Mouse (Mus musculus) neural tube, embryonic 13.5 days (tissue): ENCODE results near the gene Apopt1. TPM values are rescaled to one million over a fixed set of nuclear protein-coding genes. Genes with fewer than 3 reads are reported as not detected.

Experiments
- ATAC-seq: fragments of 200-750 bp; cut with Nextera tagmentation; 2 replicates; pipeline ENCODE4 v1.8.0; 2017; ENCODE audit warnings: low read depth, mild to moderate bottlenecking, moderate TSS enrichment, moderate library complexity
- H3K27ac ChIP-seq: fragments of 300-500 bp; sonication (generic); replicated peaks from 2 replicates; pipeline ENCODE4 v1.5.1; 2015; ENCODE audit warnings: moderate library complexity, mild to moderate bottlenecking, inconsistent platforms
- H3K27me3 ChIP-seq: fragments of 300-500 bp; sonication (generic); 2 replicates; pipeline ENCODE4 v1.6.1; 2015; ENCODE audit warnings: mild to moderate bottlenecking, inconsistent platforms
- H3K36me3 ChIP-seq: fragments of 300-500 bp; sonication (generic); 2 replicates; pipeline ENCODE4 v1.6.1; 2015; ENCODE audit warnings: mild to moderate bottlenecking, inconsistent platforms
- H3K4me1 ChIP-seq: fragments of 300-500 bp; sonication (generic); replicated peaks from 2 replicates; pipeline ENCODE4 v1.6.1; 2015; ENCODE audit warnings: inconsistent platforms
- H3K4me2 ChIP-seq: fragments of 300-500 bp; sonication (generic); 2 replicates; pipeline ENCODE4 v1.6.1; 2015; ENCODE audit warnings: inconsistent platforms, mild to moderate bottlenecking, moderate library complexity
- H3K4me3 ChIP-seq: fragments of 300-500 bp; sonication (generic); 2 replicates; pipeline ENCODE4 v1.5.1; 2015; ENCODE audit warnings: mild to moderate bottlenecking, inconsistent platforms
- H3K9ac ChIP-seq: fragments of 300-500 bp; sonication (generic); 2 replicates; pipeline ENCODE4 v1.6.1; 2015; ENCODE audit warnings: moderate library complexity, mild to moderate bottlenecking, inconsistent platforms
- H3K9me3 ChIP-seq: fragments of 300-500 bp; sonication (generic); 2 replicates; pipeline ENCODE4 v1.6.1; 2016; ENCODE audit warnings: inconsistent platforms
- whole genome bisulfite sequencing: fragments of 180-500 bp; shearing (Covaris S2); methylation state at CpG from one replicate; pipeline ENCODE4 v1.1.7; 2015; 5-methylcytosine and 5-hydroxymethylcytosine counted together
- polyA plus RNA-seq: library from polyadenylated mRNA; unstranded; fragments of >200 nt; fragmentation: Nextera tagmentation; extraction: Ambion mirVana; gene quantifications from 2 replicates; pipeline ENCODE4 v1.2.1, GENCODE M21; 2015

Apopt1 gene
- polyA plus RNA-seq, 1 experiment from 2014 or later, result 59.1 TPM

DNA sequence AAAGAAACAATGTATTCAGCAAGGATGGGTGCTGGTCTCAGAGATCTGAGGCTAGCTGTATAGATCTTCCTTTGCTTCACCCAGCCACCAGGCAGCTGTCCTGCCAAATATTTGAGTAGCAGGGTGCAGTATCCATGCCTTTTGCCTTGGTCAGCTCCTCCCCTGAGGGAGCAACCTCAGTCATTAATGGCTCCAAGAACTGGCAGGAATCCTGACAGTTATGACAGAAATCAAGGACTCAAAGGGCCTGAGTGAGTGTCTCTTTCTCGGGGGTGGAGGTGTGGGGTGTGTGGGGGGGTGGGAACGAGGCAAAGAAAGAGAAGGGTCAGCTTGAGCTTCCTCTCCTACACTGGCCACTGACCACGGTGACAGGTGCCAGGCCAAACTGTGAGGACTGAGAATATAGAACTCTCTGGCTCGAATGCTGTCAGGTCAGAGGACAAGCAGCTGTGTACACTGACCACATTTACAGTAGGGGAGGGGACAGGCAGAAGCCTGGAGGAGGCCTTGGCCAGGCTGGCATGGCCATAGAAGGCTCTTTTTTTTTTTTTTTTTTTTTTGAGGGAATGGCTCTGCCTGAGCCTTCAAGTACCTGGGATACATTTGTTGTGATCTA lies 43.1 kb downstream of the Apopt1 start:
- Histone ChIP-seq H3K4me1 (peaks cover 30% of the 10 kb centered on the region), H3K4me2 (no peak overlapping the region), H3K27ac (no peak overlapping the region), H3K9ac (no peak overlapping the region), H3K27me3 (no peaks in the 10 kb centered on the region), H3K36me3 (no peaks in the 10 kb centered on the region), H3K9me3 (no peaks in the 10 kb centered on the region), H3K4me3 (no peak overlapping the region)
- WGBS, result 62% methylated on average over 4 of the region's 4 CpGs
- ATAC-seq, result no peak

DNA sequence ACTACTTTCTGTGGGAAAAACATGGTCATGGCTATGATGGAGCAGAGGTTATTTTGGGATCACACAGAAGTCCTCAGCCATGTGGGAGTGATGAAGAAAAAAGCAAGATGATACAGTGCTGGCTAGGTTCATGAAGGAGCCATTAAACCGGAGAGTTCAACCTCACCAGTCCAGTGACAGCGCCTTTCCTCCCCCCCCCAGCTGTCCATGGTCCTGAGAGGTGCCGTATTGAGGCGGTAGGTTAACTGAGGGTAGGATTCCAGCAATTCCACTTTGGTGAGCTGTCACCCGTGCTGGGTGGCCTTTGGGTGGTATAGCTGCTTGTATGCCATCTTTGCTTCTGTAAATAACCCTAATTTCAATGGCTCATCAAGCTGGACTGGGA lies 43.6 kb downstream of the Apopt1 start:
- WGBS, result 61% methylated on average over 5 of the region's 5 CpGs
- no peaks in the 10 kb centered on the region for H3K9me3 ChIP-seq
- peaks cover 35% of the 10 kb centered on the region for H3K4me1 ChIP-seq
- no peak overlapping the region for H3K9ac ChIP-seq
- H3K27me3 ChIP-seq, result no peaks in the 10 kb centered on the region
- no peak overlapping the region for H3K27ac ChIP-seq
- H3K4me2 ChIP-seq, result no peak overlapping the region
- ATAC-seq, result no peak
- H3K36me3 ChIP-seq, result no peaks in the 10 kb centered on the region
- no peak overlapping the region for H3K4me3 ChIP-seq

DNA sequence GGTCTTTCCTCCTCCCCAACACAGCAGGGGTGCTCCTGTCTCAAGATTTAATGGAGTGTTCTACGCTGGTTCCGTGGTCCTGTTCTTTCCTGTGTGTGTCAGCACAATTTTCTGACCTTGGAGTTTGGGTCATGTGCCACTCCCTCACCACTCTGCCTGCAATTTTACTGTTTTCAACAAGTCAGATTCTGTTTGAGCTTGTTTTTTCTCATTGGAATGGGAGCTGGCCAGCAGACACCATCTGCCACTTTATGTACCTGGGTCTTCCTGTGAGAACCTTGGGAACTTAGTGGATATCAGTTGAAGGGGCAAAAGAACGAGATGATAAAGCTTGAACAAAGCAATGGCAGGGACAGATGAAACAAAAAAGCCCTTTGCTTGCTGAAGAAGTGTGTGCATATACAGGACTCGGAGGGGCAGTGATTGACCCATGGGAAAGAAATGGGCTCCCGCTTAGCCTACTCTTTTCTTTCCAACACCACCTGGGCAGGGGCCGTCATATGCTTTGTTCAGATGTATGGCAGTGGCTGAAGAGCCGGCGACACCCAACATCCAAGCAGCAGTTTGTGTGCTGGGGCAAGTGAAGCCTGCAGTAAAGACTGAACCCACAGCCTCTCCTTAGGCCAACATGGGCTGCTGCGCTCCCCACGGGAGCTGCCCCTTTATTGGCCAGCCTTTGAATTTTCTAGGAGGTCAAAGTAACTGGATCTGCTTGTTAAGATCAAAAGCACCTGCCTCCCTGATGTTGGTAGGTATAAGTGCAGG lies 44.7 kb downstream of the Apopt1 start:
- Histone ChIP-seq H3K27ac (peak overlapping the region; percentile 98), H3K4me1 (peaks cover 45% of the 10 kb centered on the region), H3K9me3 (no peaks in the 10 kb centered on the region), H3K9ac (peak overlapping the region; percentile 99), H3K27me3 (no peaks in the 10 kb centered on the region), H3K4me2 (peak overlapping the region; percentile 98), H3K36me3 (peaks cover 2% of the 10 kb centered on the region; the same call in 1 of the 2 replicates), H3K4me3 (peak overlapping the region; percentile 96)
- 0 out of 2 replicates have a peak, but pooled peaks have one; percentile 5 for ATAC-seq
- 35% methylated on average over 10 of the region's 10 CpGs for WGBS

DNA sequence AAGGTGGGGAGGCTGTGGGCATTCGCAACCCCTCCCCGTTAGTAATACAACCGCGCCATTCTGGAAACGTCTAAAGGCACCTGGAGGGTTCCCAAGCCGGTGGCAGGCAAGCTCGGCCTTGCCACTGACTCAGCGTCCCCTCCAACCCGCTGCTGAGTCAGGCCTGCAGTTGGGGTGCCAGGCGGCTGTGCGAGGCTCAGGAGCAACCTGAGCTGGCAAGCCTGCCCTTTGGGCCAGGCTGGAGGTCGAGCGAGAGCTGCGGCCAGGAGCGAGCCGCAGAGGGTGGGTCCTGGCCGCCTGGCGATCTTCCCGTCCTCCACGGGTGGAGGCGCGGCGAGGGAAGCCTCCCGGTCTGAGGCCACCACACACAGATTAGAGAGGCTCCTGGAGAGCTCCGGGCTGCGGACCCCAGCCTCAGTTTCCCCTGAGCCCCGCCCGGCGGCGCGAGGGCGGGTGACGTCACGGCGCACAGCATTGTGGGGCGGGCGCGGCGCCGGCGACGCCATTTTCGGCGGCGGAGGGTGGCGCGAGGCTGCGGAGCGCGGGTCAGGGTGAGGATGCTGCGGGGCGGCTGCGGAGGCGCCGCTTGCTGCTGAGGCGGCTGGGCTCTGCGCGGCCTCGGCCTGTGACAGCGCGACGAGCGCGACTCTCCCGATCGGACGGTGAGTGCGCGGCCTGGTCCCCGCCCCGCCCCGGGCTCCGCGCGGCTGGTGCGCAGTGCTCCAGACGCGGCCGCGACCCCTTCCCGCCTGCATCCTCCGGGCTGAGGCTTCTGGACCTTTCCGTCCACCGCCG lies 45.5 kb downstream of the Apopt1 start, which contains the start of gene Klc1:
Gene Klc1, plus strand, starts transcription at position 469 of the 795 bp plus-strand sequence.
- Histone ChIP-seq H3K9ac (peak within 1 kb of the TSS; percentile 99), H3K27me3 (no peaks in the 10 kb centered on the region), H3K9me3 (no peaks in the 10 kb centered on the region), H3K27ac (peak within 1 kb of the TSS; percentile 98), H3K4me1 (peaks cover 53% of the 10 kb centered on the region), H3K4me2 (peak within 1 kb of the TSS; percentile 98), H3K36me3 (peaks cover 11% of the 10 kb centered on the region; the same call in 1 of the 2 replicates), H3K4me3 (peak within 1 kb of the TSS; percentile 96)
- ATAC-seq, result peak; percentile 88
- under 1% methylated on average over 80 of the region's 85 CpGs for WGBS

DNA sequence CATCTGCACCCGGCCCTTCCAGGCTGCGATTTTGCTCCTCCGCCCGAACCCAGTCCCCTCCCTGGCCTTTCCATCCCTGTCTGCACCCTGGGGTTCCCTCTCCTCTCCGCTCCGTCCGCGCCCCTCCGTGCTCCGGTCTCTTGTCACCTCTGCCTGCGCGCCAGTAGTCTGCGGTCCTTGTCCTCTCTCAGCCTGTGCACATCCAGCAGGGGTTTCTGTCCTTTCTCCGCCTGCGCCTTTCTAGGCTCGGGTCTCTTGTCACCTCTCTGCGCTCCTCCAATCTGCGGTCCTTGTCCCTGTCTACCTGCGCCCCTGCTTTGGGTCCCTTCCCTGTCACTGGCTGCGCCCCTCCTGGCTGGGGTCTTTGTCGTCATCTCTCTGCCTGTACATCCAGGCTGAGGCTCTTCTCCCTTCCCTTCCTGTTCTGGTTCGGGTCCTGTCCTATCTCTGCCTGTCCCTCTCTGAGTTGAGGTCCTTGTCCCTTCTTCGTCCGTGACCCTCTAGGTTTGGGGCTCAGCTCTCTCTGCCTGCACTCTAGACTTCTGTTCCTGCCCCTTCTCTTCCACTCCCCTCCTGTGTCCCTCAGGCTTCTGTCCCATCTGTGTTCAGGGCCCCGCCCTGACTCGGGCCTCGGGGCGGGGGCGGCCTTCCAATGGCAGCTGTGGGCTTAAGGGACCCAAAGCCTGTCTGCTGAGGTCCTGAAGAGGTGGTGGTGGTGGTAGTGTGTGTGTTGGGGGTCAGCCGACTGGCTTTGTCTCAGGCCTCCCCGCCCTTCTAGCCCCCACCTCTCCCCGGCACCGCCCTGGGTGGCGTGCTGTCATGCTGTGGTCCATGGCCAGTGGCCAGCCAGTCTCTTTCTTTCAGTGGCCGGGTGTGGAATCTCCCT lies 46.4 kb downstream of the Apopt1 start:
- H3K4me2 ChIP-seq, result peak overlapping the region; percentile 98
- peak overlapping the region; percentile 96 for H3K4me3 ChIP-seq
- H3K9me3 ChIP-seq, result no peaks in the 10 kb centered on the region
- peaks cover 59% of the 10 kb centered on the region for H3K4me1 ChIP-seq
- ATAC-seq, result peak; percentile 74
- WGBS, result under 1% methylated on average over 35 of the region's 35 CpGs
- H3K9ac ChIP-seq, result peak overlapping the region; percentile 99
- no peaks in the 10 kb centered on the region for H3K27me3 ChIP-seq
- peak overlapping the region; percentile 98 for H3K27ac ChIP-seq
- H3K36me3 ChIP-seq, result peaks cover 16% of the 10 kb centered on the region

DNA sequence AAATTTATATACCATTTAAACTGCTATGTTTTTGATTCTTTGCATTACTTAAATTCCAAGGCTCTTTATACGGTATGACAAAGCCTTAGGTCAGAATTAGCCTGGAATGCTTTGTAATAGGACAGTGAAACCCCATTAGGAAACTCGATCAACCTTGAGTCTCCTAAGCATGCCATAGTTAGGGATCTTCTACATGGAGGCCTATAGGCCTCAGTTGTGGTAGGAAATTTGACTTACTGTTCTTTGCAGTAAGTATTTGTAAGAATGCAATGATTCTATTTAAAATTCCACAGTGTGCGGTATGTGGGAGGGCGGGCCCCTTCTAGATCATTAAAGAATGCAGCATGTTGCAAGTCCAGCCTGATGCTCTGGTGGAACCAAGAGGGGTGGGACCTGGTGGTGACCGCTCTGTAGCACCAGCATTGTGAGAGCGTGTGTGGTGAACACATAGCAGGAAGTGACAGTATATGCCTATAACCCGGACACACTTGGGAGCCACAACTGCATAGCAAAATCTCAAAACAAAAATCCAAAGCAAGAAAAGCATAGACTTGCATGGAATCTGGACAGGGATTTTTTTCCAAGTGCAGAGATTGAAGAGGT lies 47.3 kb downstream of the Apopt1 start:
- Histone ChIP-seq H3K4me2 (peak overlapping the region; percentile 98), H3K27me3 (no peaks in the 10 kb centered on the region), H3K4me1 (peaks cover 66% of the 10 kb centered on the region), H3K9ac (peak overlapping the region; percentile 99), H3K9me3 (no peaks in the 10 kb centered on the region), H3K36me3 (peaks cover 16% of the 10 kb centered on the region), H3K4me3 (peak overlapping the region; percentile 96), H3K27ac (peak overlapping the region; percentile 18; the same call in 1 of the 2 replicates)
- WGBS, result 78% methylated on average over 7 of the region's 7 CpGs
- no peak for ATAC-seq

DNA sequence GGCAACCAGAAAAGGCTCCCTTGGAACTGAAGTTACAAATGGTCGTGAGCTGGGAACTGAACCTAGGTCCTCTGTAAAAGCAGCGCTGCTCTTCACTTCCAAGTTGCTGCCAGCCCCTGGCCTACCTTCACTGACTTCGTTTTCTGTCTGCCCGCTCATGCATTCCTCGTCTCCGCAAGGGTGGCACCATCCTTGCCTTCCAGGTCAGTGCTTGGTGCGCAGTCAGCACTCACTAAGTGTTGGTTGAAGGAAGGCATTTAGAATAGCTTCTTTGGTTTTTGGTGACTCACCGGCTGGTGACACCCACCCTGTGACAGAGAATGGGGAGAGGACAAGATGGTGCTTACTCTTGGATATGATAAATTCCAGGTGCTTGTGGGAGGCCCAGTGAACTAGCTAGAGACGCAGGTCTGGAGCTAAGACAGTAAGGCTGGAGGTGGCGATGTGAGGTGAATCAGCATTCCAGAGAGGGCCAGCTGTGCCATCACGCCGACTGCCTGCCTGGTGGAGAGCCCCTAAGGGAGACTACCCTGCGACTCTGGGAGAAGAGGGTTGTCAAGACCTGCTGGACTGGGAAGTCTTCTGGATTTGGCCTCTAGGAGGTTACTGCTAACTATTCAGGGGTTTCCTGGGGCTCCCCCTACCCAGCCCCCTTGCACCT lies 49.7 kb downstream of the Apopt1 start:
- no peak overlapping the region for H3K4me2 ChIP-seq
- peaks cover 16% of the 10 kb centered on the region for H3K36me3 ChIP-seq
- H3K4me3 ChIP-seq, result no peak overlapping the region
- 88% methylated on average over 13 of the region's 13 CpGs for WGBS
- no peak for ATAC-seq
- H3K27ac ChIP-seq, result no peak overlapping the region
- H3K27me3 ChIP-seq, result no peaks in the 10 kb centered on the region
- no peaks in the 10 kb centered on the region for H3K9me3 ChIP-seq
- H3K4me1 ChIP-seq, result peaks cover 83% of the 10 kb centered on the region
- no peak overlapping the region for H3K9ac ChIP-seq

DNA sequence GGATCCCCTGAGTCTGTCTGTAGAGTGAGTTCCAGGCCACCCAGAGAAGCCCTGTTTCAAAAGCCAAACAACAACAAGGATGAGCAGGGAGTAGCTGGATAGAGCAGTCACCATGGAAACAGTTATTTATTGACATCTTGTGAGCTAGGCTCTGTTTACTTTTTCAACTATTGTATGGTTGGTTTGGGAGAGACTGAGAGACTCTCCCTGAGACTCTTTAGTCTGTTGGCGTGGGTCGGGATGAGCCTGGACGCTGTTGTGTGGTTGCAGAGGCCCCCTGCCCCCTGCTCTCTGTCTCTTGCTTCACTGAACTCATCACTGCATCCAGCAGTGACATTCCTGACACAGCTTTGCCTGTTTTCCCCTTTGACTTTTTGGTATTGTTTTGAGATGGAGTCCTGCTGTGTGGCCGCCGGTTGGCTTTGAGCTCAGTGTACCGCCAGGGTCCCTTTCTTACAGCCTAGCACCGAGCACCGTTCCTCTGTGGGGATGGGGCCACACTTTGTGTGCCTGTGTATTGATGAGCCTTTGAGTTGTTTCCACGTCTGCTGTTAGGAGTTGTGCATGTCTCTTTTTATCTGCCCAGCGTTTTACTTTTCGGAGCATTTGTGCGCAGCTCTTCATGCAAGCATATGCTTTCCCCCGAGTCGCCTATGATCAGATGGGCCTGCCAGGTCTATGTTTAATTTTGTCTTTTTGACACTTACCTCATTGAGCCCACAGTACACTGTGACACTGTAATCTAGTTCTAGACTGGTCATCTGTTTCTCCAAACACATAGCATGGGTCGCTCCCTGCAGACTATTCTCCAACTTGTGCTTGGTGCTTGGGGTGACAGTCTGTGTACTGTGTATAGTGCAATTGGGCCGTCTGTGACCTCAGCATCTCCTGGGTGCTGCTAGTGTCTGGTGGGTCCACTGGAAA lies 53.5 kb downstream of the Apopt1 start:
- Histone ChIP-seq H3K9me3 (no peaks in the 10 kb centered on the region), H3K27me3 (no peaks in the 10 kb centered on the region), H3K36me3 (peaks cover 16% of the 10 kb centered on the region), H3K4me3 (no peak overlapping the region), H3K27ac (peak overlapping the region; percentile 53), H3K4me2 (peak overlapping the region; percentile 33), H3K4me1 (peaks cover 75% of the 10 kb centered on the region), H3K9ac (peak overlapping the region; percentile 47)
- 24% methylated on average over 16 of the region's 16 CpGs for WGBS
- 0 out of 2 replicates have a peak, but pooled peaks have one; percentile 16 for ATAC-seq

DNA sequence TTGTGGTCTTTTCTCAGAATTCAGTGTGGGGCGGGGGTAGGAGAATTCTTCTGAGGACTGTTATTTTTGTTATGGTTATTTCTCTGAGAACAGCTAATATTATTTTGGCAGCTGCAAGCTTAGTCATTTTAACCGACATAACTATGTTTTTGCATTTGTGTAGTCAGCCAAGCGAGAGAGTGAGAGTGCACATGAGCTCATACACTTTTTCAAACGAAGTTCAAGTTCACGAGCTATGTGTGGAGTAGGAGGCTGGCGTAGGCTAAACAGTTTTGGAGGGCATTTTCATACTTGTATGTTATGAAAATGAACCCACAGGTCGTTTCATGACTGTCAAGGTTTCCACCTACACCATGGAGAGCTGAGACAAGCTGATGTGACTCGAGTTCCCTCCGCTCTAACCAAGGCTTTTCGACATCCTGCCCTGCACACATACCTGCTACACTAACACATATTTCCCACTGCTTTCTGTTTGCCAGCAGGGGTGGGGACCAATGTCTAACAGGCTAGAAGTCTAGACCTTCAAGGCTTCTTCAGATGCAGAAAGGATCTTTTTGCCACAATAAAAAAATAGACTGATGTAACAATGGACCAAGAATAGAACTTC lies 55.4 kb downstream of the Apopt1 start:
- no peak overlapping the region for H3K27ac ChIP-seq
- 89% methylated on average over 10 of the region's 10 CpGs for whole genome bisulfite sequencing
- H3K36me3 ChIP-seq, result peaks cover 23% of the 10 kb centered on the region
- no peak for ATAC-seq
- no peak overlapping the region for H3K4me3 ChIP-seq
- no peaks in the 10 kb centered on the region for H3K27me3 ChIP-seq
- peaks cover 57% of the 10 kb centered on the region for H3K4me1 ChIP-seq
- H3K4me2 ChIP-seq, result no peak overlapping the region
- no peaks in the 10 kb centered on the region for H3K9me3 ChIP-seq
- no peak overlapping the region for H3K9ac ChIP-seq
